Mouse (Mus musculus): Measurements from ENCODE around the gene Tox3. TPM values are rescaled to one million over a fixed set of nuclear protein-coding genes. Genes with fewer than 3 reads are reported as not detected.

Gene Tox3
- total and polyA plus RNA-seq, 3 experiments = not detected

DNA sequence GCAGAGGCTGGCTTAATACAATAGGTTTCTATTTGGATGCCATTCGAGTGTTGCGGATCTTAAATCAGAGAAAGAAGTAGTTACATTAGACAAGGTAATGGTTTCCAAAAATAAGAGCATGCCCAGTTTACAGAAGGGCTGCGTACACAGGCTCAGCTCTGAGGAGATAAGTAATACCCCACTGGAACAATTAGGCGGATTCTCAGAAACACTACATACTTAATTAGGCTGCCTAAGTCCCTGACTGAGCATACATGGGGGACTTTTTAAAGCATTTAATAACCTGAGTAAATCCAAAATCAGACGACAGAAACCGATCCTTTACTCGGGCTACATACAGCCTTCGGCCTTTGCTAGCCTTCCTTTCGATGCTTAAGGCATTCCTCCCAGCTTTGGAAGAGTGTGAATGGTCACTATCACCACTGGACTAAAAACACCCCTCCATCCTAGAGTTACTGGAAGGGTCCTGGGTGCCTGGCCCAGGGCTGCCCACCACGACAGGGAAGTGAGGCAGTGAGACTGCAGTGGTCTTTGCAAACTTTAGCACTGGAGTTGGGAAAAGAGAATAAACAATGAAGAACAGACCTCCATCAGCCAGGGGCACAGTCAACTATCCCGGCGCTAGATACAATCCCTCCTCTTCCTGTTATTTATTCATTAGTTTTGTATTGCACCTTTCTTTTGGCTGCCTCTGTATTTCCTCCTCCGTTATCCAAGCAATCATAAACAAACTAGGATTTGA is 1.8 kb downstream of the Tox3 start:
- Histone ChIP-seq H3K4me1 (ENCODE audit: insufficient read depth, low read depth, low read length) (no peaks in the 10 kb centered on the region), H3K4me3 (ENCODE audit: low read depth, low read length) (no peak overlapping the region), H3K27me3 (ENCODE audit: insufficient read depth, low read length) (no peaks in the 10 kb centered on the region), H3K36me3 (replicated peaks) (no peaks in the 10 kb centered on the region), H3K9me3 (replicated peaks) (peaks cover 23% of the 10 kb centered on the region)
- ATAC-seq (ENCODE audit: extremely low read depth, insufficient number of reproducible peaks, low FRiP score, poor library complexity, severe bottlenecking) = no peak
- DNase-seq (ENCODE audit: low spot score) = no peak
- TF ChIP-seq GATA2 (IDR thresholded peaks at IDR 0.05; ENCODE audit: borderline replicate concordance, low read depth, low read length) (no peak), TAL1 (conservative IDR thresholded peaks at IDR 0.05; ENCODE audit: low read depth, low read length) (no peak), POLR2AphosphoS5 (IDR thresholded peaks at IDR 0.05; ENCODE audit: insufficient replicate concordance, low read depth, low read length) (no peak)

DNA sequence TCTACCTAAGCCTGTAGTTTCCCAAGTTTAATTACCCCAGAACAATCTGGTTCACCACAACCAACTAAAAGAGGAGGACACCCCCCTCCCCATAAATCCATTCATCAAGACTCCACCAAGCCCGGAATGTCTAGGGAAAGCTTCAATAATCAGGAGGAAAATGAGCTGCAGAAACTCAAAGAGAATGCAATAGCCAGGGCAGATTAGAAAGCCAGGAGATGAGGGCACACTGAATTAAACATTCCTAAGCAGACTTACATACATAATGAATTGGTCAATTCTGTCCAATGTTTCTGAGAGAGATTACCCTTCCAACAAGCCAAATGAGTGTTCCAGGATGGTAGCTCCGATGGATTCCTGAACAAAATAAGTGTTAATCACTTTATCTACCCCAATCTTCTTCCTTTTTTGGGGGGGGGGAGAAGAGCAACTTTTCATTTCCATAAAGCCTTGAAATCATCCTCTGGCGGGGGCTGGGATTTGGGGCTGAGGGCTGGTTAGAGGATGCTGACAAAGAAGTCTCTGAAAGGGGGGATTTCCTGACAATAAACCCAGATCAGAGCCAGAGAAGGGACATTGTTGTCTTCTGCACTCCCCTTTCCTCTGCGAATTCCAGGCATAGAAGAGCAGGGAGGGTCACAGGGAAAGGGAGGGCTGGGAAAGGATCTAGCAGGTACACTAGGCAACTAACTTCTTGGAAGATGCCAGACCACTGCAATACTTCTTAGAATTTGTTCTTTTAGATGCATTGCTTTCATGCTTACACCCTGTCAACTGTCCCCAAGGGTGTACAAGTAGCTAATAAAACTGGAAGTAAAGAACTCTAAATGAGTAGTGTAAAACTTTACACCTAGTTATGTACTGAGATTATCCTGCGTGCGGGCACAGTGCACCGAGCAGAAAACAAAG is 17.5 kb downstream of the Tox3 start:
- TF ChIP-seq POLR2AphosphoS5 (IDR thresholded peaks at IDR 0.05; ENCODE audit: insufficient replicate concordance, low read depth, low read length) (no peak), GATA2 (IDR thresholded peaks at IDR 0.05; ENCODE audit: borderline replicate concordance, low read depth, low read length) (no peak), TAL1 (conservative IDR thresholded peaks at IDR 0.05; ENCODE audit: low read depth, low read length) (no peak), CTCF (IDR thresholded peaks at IDR 0.05; ENCODE audit: low read depth, low read length) (no peak), GATA1 (IDR thresholded peaks at IDR 0.05; ENCODE audit: borderline replicate concordance, low read length) (no peak)
- no peaks in the 10 kb centered on the region for H3K36me3 ChIP-seq (replicated peaks)
- ATAC-seq (ENCODE audit: extremely low read depth, insufficient number of reproducible peaks, low FRiP score, poor library complexity, severe bottlenecking) (no peak), DNase-seq (ENCODE audit: low spot score) (no peak)
- H3K4me1 ChIP-seq (ENCODE audit: insufficient read depth, low read depth, low read length) = no peaks in the 10 kb centered on the region
- no peak overlapping the region for H3K4me3 ChIP-seq (ENCODE audit: low read depth, low read length)
- H3K9me3 ChIP-seq (replicated peaks) = peaks cover 30% of the 10 kb centered on the region
- H3K27me3 ChIP-seq (ENCODE audit: insufficient read depth, low read length) = no peaks in the 10 kb centered on the region

DNA sequence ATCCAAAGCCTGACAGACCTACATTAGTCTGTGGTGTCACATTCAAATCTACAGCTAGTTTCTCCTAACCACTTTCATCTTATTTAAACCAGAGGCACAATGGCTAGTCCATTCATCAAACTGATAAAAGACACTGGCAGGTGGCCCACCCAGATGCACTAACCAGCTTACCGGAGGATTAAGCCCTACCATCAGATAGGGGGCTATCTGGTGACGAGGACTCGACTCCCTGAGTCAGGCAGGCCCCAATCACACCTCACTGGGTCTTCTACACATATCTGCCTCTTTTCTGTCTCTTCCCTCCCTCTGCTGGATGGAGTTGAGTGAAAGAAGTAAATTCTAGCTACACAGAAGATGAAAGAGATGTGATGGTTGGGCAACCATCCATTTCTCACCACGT is 24.3 kb downstream of the Tox3 start:
- DNase-seq (ENCODE audit: low spot score) = no peak
- Histone ChIP-seq H3K27me3 (ENCODE audit: insufficient read depth, low read length) (no peaks in the 10 kb centered on the region), H3K36me3 (replicated peaks) (no peaks in the 10 kb centered on the region), H3K4me1 (ENCODE audit: insufficient read depth, low read depth, low read length) (no peaks in the 10 kb centered on the region), H3K9me3 (replicated peaks) (peaks cover 38% of the 10 kb centered on the region), H3K4me3 (ENCODE audit: low read depth, low read length) (no peak overlapping the region)
- TF ChIP-seq TAL1 (conservative IDR thresholded peaks at IDR 0.05; ENCODE audit: low read depth, low read length) = no peak
- no peak for TF ChIP-seq GATA1 (IDR thresholded peaks at IDR 0.05; ENCODE audit: borderline replicate concordance, low read length)
- no peak for TF ChIP-seq CTCF (IDR thresholded peaks at IDR 0.05; ENCODE audit: low read depth, low read length)
- TF ChIP-seq GATA2 (IDR thresholded peaks at IDR 0.05; ENCODE audit: borderline replicate concordance, low read depth, low read length) = no peak
- no peak for TF ChIP-seq POLR2AphosphoS5 (IDR thresholded peaks at IDR 0.05; ENCODE audit: insufficient replicate concordance, low read depth, low read length)
- no peak for ATAC-seq (ENCODE audit: extremely low read depth, insufficient number of reproducible peaks, low FRiP score, poor library complexity, severe bottlenecking)

DNA sequence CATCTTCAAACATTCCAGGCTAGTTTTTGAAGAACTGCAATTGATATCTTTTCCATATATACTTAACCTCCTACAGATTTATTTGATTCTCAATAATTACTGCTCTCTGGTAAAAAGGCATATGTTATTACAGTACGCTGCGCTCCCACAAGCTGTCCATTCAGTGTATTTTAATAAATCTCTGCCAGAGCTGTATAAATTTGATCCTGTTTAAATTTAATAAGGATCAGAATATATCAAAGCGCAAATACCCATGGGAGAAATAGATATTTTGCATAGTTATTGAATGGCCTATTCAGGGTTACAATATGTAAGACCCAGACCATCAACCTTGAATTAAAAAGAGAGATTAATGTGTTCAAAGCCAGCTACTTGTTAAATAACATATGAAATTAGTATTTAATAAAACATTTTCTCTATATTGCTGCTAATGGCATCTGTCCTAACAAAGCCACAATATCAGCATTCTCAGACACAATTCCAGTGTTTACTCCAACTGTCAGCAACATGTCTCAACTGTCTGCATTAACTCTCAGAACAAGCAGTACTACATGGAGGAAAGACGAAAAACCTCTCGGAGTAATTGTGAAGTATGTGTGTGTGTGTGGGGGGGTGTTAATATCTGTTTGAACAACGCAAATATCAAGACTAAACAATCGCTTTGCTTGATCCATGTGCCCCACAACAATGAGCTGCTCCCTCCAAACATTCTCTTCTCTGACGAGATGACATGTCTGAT is 25.3 kb downstream of the Tox3 start:
- H3K27me3 ChIP-seq (ENCODE audit: insufficient read depth, low read length) = no peaks in the 10 kb centered on the region
- peaks cover 44% of the 10 kb centered on the region for H3K9me3 ChIP-seq (replicated peaks)
- TF ChIP-seq POLR2AphosphoS5 (IDR thresholded peaks at IDR 0.05; ENCODE audit: insufficient replicate concordance, low read depth, low read length) (no peak), GATA1 (IDR thresholded peaks at IDR 0.05; ENCODE audit: borderline replicate concordance, low read length) (no peak), TAL1 (conservative IDR thresholded peaks at IDR 0.05; ENCODE audit: low read depth, low read length) (no peak), GATA2 (IDR thresholded peaks at IDR 0.05; ENCODE audit: borderline replicate concordance, low read depth, low read length) (no peak)
- H3K36me3 ChIP-seq (replicated peaks) = no peaks in the 10 kb centered on the region
- no peak for ATAC-seq (ENCODE audit: extremely low read depth, insufficient number of reproducible peaks, low FRiP score, poor library complexity, severe bottlenecking)
- DNase-seq (ENCODE audit: low spot score) = no peak
- no peak overlapping the region for H3K4me3 ChIP-seq (ENCODE audit: low read depth, low read length)
- no peaks in the 10 kb centered on the region for H3K4me1 ChIP-seq (ENCODE audit: insufficient read depth, low read depth, low read length)

DNA sequence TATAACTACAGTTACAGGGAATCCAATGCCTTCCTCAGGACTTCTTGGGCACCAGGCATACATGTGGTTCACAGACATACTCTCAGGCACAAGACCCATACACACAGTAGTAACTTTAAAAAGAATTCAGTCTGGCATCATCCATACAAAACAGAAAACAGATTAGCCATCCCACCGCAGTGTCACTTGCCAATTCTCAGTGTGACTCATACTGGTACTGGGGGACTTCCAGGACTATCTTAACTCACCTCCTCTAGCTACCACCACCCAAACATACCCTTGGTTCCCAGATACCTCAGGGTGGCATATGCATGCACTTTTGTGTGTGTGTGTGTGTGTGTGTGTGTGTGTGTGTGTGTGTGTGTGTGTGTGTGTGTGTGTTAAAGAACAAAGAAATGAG is 26.9 kb downstream of the Tox3 start:
- Histone ChIP-seq H3K4me1 (ENCODE audit: insufficient read depth, low read depth, low read length) (no peaks in the 10 kb centered on the region), H3K4me3 (ENCODE audit: low read depth, low read length) (no peak overlapping the region), H3K36me3 (replicated peaks) (no peaks in the 10 kb centered on the region), H3K27me3 (ENCODE audit: insufficient read depth, low read length) (no peaks in the 10 kb centered on the region), H3K9me3 (replicated peaks) (peaks cover 49% of the 10 kb centered on the region)
- DNase-seq (ENCODE audit: low spot score) (no peak), ATAC-seq (ENCODE audit: extremely low read depth, insufficient number of reproducible peaks, low FRiP score, poor library complexity, severe bottlenecking) (no peak)
- no peak for TF ChIP-seq CTCF (IDR thresholded peaks at IDR 0.05; ENCODE audit: low read depth, low read length)
- no peak for TF ChIP-seq TAL1 (conservative IDR thresholded peaks at IDR 0.05; ENCODE audit: low read depth, low read length)

DNA sequence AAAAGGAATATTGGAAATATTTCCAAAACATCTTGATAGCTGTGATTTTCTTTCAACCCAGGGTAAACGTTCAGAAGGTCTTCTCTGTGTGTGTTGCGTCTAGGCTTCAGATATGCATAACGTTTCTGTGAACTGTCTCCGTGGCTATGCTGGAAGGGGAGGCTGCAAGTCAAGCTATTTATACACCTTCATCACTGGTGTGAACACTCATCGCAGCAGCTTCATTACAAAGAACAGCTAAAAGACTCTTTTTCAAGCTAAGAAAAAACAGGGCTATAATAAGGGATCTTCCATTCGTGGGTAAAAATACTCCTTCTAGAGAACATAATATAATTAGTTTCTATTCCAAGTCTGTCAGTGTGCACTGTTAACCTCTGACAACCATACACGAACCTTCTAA is 33.8 kb downstream of the Tox3 start:
- no peaks in the 10 kb centered on the region for H3K4me1 ChIP-seq (ENCODE audit: insufficient read depth, low read depth, low read length)
- H3K27me3 ChIP-seq (ENCODE audit: insufficient read depth, low read length) = no peaks in the 10 kb centered on the region
- TF ChIP-seq TAL1 (conservative IDR thresholded peaks at IDR 0.05; ENCODE audit: low read depth, low read length) (no peak), CTCF (IDR thresholded peaks at IDR 0.05; ENCODE audit: low read depth, low read length) (no peak), GATA1 (IDR thresholded peaks at IDR 0.05; ENCODE audit: borderline replicate concordance, low read length) (no peak), GATA2 (IDR thresholded peaks at IDR 0.05; ENCODE audit: borderline replicate concordance, low read depth, low read length) (no peak), POLR2AphosphoS5 (IDR thresholded peaks at IDR 0.05; ENCODE audit: insufficient replicate concordance, low read depth, low read length) (no peak)
- DNase-seq (ENCODE audit: low spot score) (no peak), ATAC-seq (ENCODE audit: extremely low read depth, insufficient number of reproducible peaks, low FRiP score, poor library complexity, severe bottlenecking) (no peak)
- H3K4me3 ChIP-seq (ENCODE audit: low read depth, low read length) = no peak overlapping the region
- no peaks in the 10 kb centered on the region for H3K36me3 ChIP-seq (replicated peaks)
- H3K9me3 ChIP-seq (replicated peaks) = peaks cover 40% of the 10 kb centered on the region
